Mouse (Mus musculus) neural tube, embryonic 11.5 days (tissue): ENCODE measurements at regions not wholly inside any gene's neighbourhood (a gene's known extent, or its start where the extent isn't known, plus 50 kb on each side); places are given as distances from the start of the nearest gene placed in this dataset.

ENCODE experiments used
- ATAC-seq: fragments of 200-750 bp; cut with Nextera tagmentation; 2 replicates; pipeline ENCODE4 v1.8.0; 2017; ENCODE audit warnings: moderate number of reproducible peaks, mild to moderate bottlenecking, moderate TSS enrichment, moderate library complexity; ENCODE audit not compliant: insufficient read depth, low FRiP score, low TSS enrichment
- DNase-seq: peaks from one replicate; pipeline ENCODE4 v3.0.0-alpha.2; 2015; ENCODE audit warnings: low spot score
- H3K27ac ChIP-seq: fragments of 300-500 bp; sonication (generic); 2 replicates; pipeline ENCODE4 v1.5.1; 2014; ENCODE audit warnings: low read depth, mild to moderate bottlenecking, low read length
- H3K27me3 ChIP-seq: fragments of 300-500 bp; sonication (generic); 2 replicates; pipeline ENCODE4 v1.6.1; 2014; ENCODE audit warnings: mild to moderate bottlenecking, low read length, mixed read lengths; ENCODE audit not compliant: control insufficient read depth, insufficient read depth
- H3K36me3 ChIP-seq: fragments of 300-500 bp; sonication (generic); 2 replicates; pipeline ENCODE4 v1.6.1; 2014; ENCODE audit warnings: mild to moderate bottlenecking, low read length, moderate library complexity, mixed read lengths; ENCODE audit not compliant: control insufficient read depth, insufficient read depth
- H3K4me1 ChIP-seq: fragments of 300-500 bp; sonication (generic); 2 replicates; pipeline ENCODE4 v1.6.1; 2014; ENCODE audit warnings: low read length, mixed read lengths; ENCODE audit not compliant: control insufficient read depth, insufficient read depth
- H3K4me2 ChIP-seq: fragments of 300-500 bp; sonication (generic); 2 replicates; pipeline ENCODE4 v1.6.1; 2014; ENCODE audit warnings: low read depth, mild to moderate bottlenecking, moderate library complexity
- H3K4me3 ChIP-seq: fragments of 300-500 bp; sonication (generic); 2 replicates; pipeline ENCODE4 v1.5.1; 2014; ENCODE audit warnings: low read depth, low read length
- H3K9ac ChIP-seq: fragments of 300-500 bp; sonication (generic); 2 replicates; pipeline ENCODE4 v1.6.1; 2014; ENCODE audit warnings: mild to moderate bottlenecking, low read length
- H3K9me3 ChIP-seq: fragments of 300-500 bp; sonication (generic); 2 replicates; pipeline ENCODE4 v1.6.1; 2016; ENCODE audit warnings: low read length; ENCODE audit not compliant: control insufficient read depth
- WGBS: fragments of 180-500 bp; shearing (Covaris S2); extraction: QIAGEN DNeasy Blood & Tissue Kit; methylation state at CpG from one replicate; pipeline ENCODE4 v1.1.7; 2014; 5-methylcytosine and 5-hydroxymethylcytosine counted together

GRCm38 (mm10) chr3:140109401-140109800 is 903.9 kb downstream of the Stpg2 start:
- Histone ChIP-seq H3K27me3 (no peaks in the 10 kb centered on the region), H3K4me3 (no peak overlapping the region), H3K9ac (no peak overlapping the region), H3K36me3 (no peaks in the 10 kb centered on the region), H3K9me3 (no peaks in the 10 kb centered on the region), H3K27ac (no peak overlapping the region), H3K4me2 (no peak overlapping the region), H3K4me1 (no peaks in the 10 kb centered on the region)
- ATAC-seq (no peak), DNase-seq (no peak)
- WGBS, result 63% methylated on average over 4 of the region's 4 CpGs

DNA sequence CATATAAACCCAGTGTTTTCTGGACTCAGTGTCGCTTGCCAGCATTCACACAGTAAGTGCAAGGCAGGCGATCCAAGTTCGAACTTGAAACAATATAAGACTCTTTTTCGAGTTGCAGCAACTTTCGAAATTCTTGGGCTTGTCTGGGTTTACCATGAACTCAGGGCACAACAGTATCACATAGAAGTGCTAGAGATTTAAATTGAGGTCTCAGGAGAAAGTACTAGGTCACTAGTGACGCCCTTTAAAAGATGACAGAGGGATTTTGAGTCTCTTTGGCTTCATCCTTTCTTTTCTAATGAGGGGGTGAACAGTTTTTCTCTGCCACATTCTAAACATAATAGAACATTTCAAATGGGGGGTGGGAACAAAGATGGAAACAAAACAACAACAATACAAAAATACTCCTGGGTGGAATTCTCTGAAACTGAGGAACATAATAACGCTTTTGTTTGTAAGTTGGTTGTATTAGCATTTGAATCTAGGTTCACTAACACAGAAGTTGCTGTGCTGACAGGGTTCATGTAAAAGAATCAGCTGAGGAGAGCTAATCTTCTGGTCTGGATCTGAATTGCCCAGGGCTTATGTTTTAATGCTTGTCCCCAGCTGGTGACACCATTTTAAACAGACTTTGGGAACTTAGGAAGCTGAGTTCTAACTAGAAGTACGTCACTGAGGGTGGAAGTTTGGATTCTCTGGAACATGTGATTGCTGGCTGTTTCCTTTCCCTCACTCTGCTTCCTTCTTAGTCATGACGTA is 906.1 kb downstream of the Stpg2 start:
- H3K9ac ChIP-seq, result no peak overlapping the region
- ATAC-seq (no peak), DNase-seq (no peak)
- H3K27me3 ChIP-seq, result no peaks in the 10 kb centered on the region
- no peak overlapping the region for H3K4me3 ChIP-seq
- no peak overlapping the region for H3K4me2 ChIP-seq
- no peaks in the 10 kb centered on the region for H3K36me3 ChIP-seq
- WGBS, result 76% methylated on average over 9 of the region's 9 CpGs
- H3K27ac ChIP-seq, result no peak overlapping the region
- no peaks in the 10 kb centered on the region for H3K4me1 ChIP-seq
- H3K9me3 ChIP-seq, result no peaks in the 10 kb centered on the region

DNA sequence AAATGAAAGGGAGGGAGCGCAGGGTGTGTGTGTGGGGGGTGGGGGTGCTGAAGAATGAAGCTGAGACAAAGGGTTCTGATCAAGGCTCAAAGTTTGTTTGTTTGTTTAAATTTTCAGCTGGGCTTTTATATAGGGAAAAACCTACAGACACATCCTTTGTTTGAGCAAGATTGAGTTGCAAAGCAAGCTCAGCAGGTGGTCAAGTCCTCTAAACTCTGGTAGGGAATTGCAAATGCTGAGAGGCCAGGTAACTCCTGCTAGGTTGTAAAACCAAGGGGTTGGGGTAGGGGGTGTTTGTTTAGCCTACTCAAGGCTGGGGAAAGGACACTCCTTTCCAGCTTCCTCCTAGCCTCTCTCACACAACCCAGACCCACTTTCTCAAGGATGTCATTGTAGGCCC is 909.6 kb downstream of the Stpg2 start:
- Histone ChIP-seq H3K9me3 (no peaks in the 10 kb centered on the region), H3K27me3 (no peaks in the 10 kb centered on the region), H3K27ac (no peak overlapping the region), H3K4me1 (no peaks in the 10 kb centered on the region), H3K9ac (no peak overlapping the region), H3K4me3 (no peak overlapping the region), H3K36me3 (no peaks in the 10 kb centered on the region), H3K4me2 (no peak overlapping the region)
- ATAC-seq, result no peak
- WGBS, result 44% methylated on average over 1 of the region's 1 CpGs
- DNase-seq, result no peak

GRCm38 (mm10) chr3:140127310-140127709 is 921.8 kb downstream of the Stpg2 start:
- no peaks in the 10 kb centered on the region for H3K9me3 ChIP-seq
- H3K27me3 ChIP-seq, result no peaks in the 10 kb centered on the region
- no peak overlapping the region for H3K27ac ChIP-seq
- ATAC-seq (no peak), DNase-seq (no peak)
- no peaks in the 10 kb centered on the region for H3K4me1 ChIP-seq
- no peak overlapping the region for H3K9ac ChIP-seq
- no peaks in the 10 kb centered on the region for H3K36me3 ChIP-seq
- WGBS, result 73% methylated on average over 3 of the region's 3 CpGs
- no peak overlapping the region for H3K4me3 ChIP-seq
- no peak overlapping the region for H3K4me2 ChIP-seq

DNA sequence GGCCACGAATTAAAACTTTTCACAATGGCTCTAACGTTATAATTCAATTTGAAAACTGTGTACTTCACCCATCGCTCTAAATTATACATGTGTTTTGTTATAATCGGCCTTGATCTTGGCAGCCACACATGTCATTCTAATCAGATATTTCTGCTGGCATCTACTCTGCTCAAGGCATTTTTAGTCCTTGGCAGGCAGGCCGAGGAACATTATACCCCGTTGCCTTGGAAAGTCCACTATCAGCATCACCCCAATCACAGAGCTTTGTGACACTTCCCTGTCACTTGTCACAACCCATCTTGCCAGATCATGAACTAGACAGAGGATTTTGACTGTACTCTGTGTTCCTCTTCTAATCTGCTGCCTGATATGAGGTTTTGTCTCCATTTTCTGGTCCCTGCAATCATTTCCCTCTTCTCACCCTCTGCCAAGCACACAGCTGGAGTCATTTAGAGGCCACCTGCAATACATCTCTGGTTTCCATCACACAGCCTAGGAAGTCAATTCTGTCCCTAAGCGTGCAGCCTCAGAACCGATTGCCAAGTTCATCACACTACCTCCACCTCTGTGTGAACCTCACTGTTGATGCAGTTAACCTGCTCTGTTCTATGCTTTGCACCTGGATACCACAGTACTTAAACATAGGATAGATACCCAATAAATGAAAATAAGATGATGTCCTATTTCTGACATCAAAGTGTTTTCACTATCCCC is 923.7 kb downstream of the Stpg2 start:
- Histone ChIP-seq H3K4me3 (no peak overlapping the region), H3K27ac (no peak overlapping the region), H3K36me3 (no peaks in the 10 kb centered on the region), H3K4me1 (no peaks in the 10 kb centered on the region), H3K9me3 (no peaks in the 10 kb centered on the region), H3K4me2 (no peak overlapping the region), H3K27me3 (no peaks in the 10 kb centered on the region), H3K9ac (no peak overlapping the region)
- no peak for DNase-seq
- ATAC-seq, result no peak
- WGBS, result 82% methylated on average over 8 of the region's 8 CpGs

DNA sequence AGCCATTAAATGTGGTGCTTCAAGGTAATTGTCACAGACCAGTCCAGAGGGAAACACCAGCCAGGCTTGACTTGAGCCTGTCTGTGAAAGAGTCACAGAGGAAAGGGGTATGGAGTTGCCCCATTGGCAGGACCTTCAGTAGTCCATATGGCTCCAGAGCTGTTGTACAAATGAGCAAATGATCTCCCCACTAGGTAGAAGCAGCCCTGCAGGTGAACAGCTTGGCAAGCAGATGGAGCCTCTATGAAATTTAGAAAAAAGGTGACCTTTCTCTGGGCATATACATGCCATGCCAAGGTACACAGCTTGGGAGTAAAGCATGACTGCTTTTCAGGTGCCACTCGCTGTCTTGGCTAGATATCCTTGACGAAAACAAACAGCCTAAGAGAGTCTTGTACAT is 938.4 kb downstream of the Stpg2 start:
- Histone ChIP-seq H3K27ac (no peak overlapping the region), H3K4me1 (no peaks in the 10 kb centered on the region), H3K9ac (no peak overlapping the region), H3K27me3 (no peaks in the 10 kb centered on the region), H3K36me3 (no peaks in the 10 kb centered on the region), H3K4me3 (no peak overlapping the region), H3K4me2 (no peak overlapping the region), H3K9me3 (no peaks in the 10 kb centered on the region)
- WGBS, result 94% methylated on average over 2 of the region's 2 CpGs
- ATAC-seq (no peak), DNase-seq (no peak)

- Histone ChIP-seq H3K4me3 (no peak overlapping the region), H3K4me1 (no peaks in the 10 kb centered on the region), H3K4me2 (no peak overlapping the region), H3K9me3 (no peaks in the 10 kb centered on the region), H3K27me3 (no peaks in the 10 kb centered on the region), H3K9ac (no peak overlapping the region), H3K27ac (no peak overlapping the region), H3K36me3 (no peaks in the 10 kb centered on the region)
- ATAC-seq (no peak), DNase-seq (no peak)
- WGBS, result 77% methylated on average over 2 of the region's 2 CpGs
These were observed 941.9 kb downstream of the Stpg2 start for GRCm38 (mm10) chr3:140147158-140147933.

DNA sequence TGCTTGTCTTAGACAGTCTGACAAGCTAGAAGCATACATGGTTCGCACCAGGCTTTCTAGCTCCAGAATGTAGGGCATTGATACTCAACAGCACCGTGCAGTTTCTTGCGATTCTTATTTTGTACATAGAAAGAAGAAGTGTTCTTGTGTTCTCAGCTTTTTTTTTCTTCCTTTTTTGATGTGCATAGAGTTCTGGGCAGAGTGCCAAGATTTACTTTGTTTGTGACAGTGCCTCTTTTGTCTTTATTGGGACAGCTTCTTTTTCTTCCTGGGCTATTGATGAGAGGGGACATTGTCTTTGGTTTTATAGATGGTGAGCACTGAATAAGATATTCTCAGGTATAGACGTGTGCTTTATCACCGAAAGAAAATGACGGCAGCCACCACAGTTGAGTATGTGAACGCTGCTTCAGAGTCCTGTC is 945.0 kb downstream of the Stpg2 start:
- no peak overlapping the region for H3K4me2 ChIP-seq
- no peaks in the 10 kb centered on the region for H3K9me3 ChIP-seq
- no peaks in the 10 kb centered on the region for H3K27me3 ChIP-seq
- no peaks in the 10 kb centered on the region for H3K4me1 ChIP-seq
- H3K4me3 ChIP-seq, result no peak overlapping the region
- 57% methylated on average over 7 of the region's 7 CpGs for WGBS
- ATAC-seq (peak; percentile 68; the same call in 1 of the 2 replicates), DNase-seq (no peak)
- H3K36me3 ChIP-seq, result no peaks in the 10 kb centered on the region
- no peak overlapping the region for H3K9ac ChIP-seq
- H3K27ac ChIP-seq, result no peak overlapping the region
